Mouse (Mus musculus) G1E (cell line): ENCODE data around the gene Lnx2. TPM values are rescaled to one million over a fixed set of nuclear protein-coding genes. Genes with fewer than 3 reads are reported as not detected.

Experiments
- ATAC-seq: 2 replicates; pipeline ENCODE4 v1.8.0; 2016; ENCODE audit warnings: mild to moderate bottlenecking; ENCODE audit not compliant: insufficient number of reproducible peaks, poor library complexity, low FRiP score, severe bottlenecking; ENCODE audit errors: extremely low read depth
- DNase-seq: peaks from one replicate; pipeline ENCODE4 v3.0.0; 2012; ENCODE audit warnings: low spot score
- H3K27me3 ChIP-seq: 2 replicates; pipeline ENCODE4 v1.6.1; 2012; ENCODE audit warnings: mild to moderate bottlenecking, low read length, inconsistent platforms; ENCODE audit not compliant: insufficient read depth
- H3K36me3 ChIP-seq: replicated peaks from 2 replicates; pipeline ENCODE3; 2012; ENCODE audit warnings: mild to moderate bottlenecking, inconsistent platforms
- H3K4me1 ChIP-seq: 2 replicates; pipeline ENCODE4 v1.6.1; 2012; ENCODE audit warnings: low read depth, low read length, inconsistent platforms, mixed read lengths; ENCODE audit not compliant: insufficient read depth
- H3K4me3 ChIP-seq: 2 replicates; pipeline ENCODE4 v1.5.1; 2012; ENCODE audit warnings: low read depth, mild to moderate bottlenecking, inconsistent platforms, low read length, moderate library complexity, mixed read lengths
- H3K9me3 ChIP-seq: replicated peaks from 2 replicates; pipeline ENCODE4 v1.6.1; 2012; ENCODE audit warnings: inconsistent platforms
- CTCF ChIP-seq: IDR thresholded peaks from 2 replicates; pipeline ENCODE4 v1.5.1; 2012; ENCODE audit warnings: low read depth, low read length, inconsistent platforms, mixed read lengths
- GATA1 ChIP-seq: IDR thresholded peaks from 2 replicates; pipeline ENCODE4 v1.6.1; 2012; ENCODE audit warnings: borderline replicate concordance, low read length, inconsistent platforms, mixed read lengths
- GATA2 ChIP-seq: IDR thresholded peaks from 2 replicates; pipeline ENCODE4 v1.6.1; 2012; ENCODE audit warnings: low read depth, low read length, inconsistent platforms, borderline replicate concordance
- POLR2AphosphoS5 ChIP-seq: IDR thresholded peaks from 2 replicates; pipeline ENCODE4 v1.6.1; 2012; ENCODE audit warnings: low read depth, low read length, inconsistent platforms; ENCODE audit not compliant: insufficient replicate concordance
- TAL1 ChIP-seq: conservative IDR thresholded peaks from 2 replicates; pipeline ENCODE4 v1.6.1; 2012; ENCODE audit warnings: low read depth, low read length, inconsistent platforms, mixed read lengths
- polyA plus RNA-seq: library from polyadenylated mRNA; stranded (reverse); fragments of >175 nt; gene quantifications from 2 replicates; pipeline ENCODE4 v1.2.3, GENCODE M21; 2012
- total RNA-seq, 2 experiments: library from RNA; stranded (forward) in 1 of 2; stranded (reverse) in 1 of 2; fragments of 200-1000 nt in 1 of 2; fragments of >200 nt in 1 of 2; fragmentation: Nextera tagmentation in 1 of 2; gene quantifications; 2 replicates each; pipeline ENCODE4 v1.2.3; 2014 to 2017

Lnx2 gene
- total and polyA plus RNA-seq, 3 experiments = 13.1 to 28.4 (median 18.8) TPM

DNA sequence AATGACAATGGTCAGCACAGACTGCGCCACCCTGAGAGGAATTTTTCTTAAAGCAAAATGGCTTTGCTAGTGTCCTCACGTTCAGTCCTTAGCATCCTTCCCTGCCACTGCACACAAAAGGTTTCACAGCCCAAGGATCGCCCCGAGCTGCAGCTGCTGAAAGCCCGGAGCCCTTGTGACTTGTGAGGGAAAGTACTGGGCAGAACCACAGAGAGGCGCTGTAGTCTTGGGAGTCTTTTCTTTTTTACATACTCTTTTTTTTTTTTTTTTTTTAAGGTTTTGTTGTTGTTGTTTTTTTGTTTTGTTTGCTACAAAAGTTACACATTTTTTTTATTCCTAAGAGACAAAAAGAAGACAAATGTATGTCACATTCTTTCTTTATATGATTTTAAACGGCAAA lies 38.4 kb upstream of the Lnx2 start:
- H3K4me3 ChIP-seq = no peak overlapping the region
- ATAC-seq = no peak
- TF ChIP-seq TAL1 (no peak), GATA2 (no peak), GATA1 (no peak), CTCF (no peak), POLR2AphosphoS5 (no peak)
- H3K36me3 ChIP-seq = peaks cover 31% of the 10 kb centered on the region
- H3K9me3 ChIP-seq = peaks cover 19% of the 10 kb centered on the region
- H3K4me1 ChIP-seq = no peaks in the 10 kb centered on the region
- DNase-seq = no peak
- no peaks in the 10 kb centered on the region for H3K27me3 ChIP-seq

DNA sequence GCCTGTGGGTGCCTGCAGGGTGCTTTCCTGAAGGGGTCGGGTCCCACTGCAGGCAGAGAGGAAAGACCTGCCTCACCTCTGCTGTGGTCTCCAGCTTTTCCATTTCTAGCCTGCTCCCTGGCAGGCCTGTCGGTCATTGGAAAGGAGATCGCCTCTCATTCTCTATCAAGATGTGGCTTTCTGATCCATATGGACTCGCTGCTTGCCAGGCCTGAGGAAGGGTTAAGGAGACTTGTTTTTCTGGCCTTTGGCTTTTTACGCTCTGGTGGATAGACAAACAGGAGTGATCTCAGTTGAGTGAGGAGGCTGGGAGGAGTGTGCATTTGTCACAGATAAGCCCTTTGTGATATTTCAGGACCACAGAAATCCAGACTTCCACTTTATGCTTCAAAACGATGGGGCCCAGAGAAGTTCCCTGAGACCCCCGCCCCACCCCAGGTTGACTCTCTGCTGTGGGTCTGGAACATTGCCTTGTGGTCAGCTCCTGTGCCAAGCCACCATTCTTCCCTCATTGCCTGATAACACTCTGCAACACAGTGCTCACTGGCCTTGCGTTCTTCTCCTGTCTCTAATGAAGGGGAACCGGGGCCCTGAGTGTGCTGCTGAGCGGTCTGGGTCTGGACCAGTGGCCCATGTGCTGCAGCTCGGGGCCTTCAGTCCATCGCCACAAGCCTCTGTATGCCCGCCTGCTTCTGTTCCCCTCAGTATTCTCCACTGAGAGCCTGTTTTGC lies 32.6 kb upstream of the Lnx2 start:
- no peak overlapping the region for H3K4me3 ChIP-seq
- no peak for DNase-seq
- H3K27me3 ChIP-seq = no peaks in the 10 kb centered on the region
- H3K9me3 ChIP-seq = peaks cover 15% of the 10 kb centered on the region
- TF ChIP-seq GATA2 (no peak), CTCF (no peak), TAL1 (no peak), GATA1 (no peak), POLR2AphosphoS5 (no peak)
- ATAC-seq = no peak
- H3K36me3 ChIP-seq = peaks cover 88% of the 10 kb centered on the region
- peaks cover under 1% of the 10 kb centered on the region; the same call in 1 of the 2 replicates for H3K4me1 ChIP-seq

GRCm38 (mm10) chr5:147107276-147107675 lies 30.9 kb upstream of the Lnx2 start:
- DNase-seq = no peak
- TF ChIP-seq GATA1 (no peak), POLR2AphosphoS5 (no peak), TAL1 (no peak), GATA2 (no peak), CTCF (no peak)
- Histone ChIP-seq H3K9me3 (peaks cover 10% of the 10 kb centered on the region), H3K4me3 (no peak overlapping the region), H3K4me1 (peaks cover 4% of the 10 kb centered on the region; the same call in 1 of the 2 replicates), H3K36me3 (peaks cover 94% of the 10 kb centered on the region), H3K27me3 (no peaks in the 10 kb centered on the region)
- no peak for ATAC-seq

GRCm38 (mm10) chr5:147102295-147102694 lies 25.9 kb upstream of the Lnx2 start:
- no peaks in the 10 kb centered on the region for H3K27me3 ChIP-seq
- H3K4me3 ChIP-seq = no peak overlapping the region
- peaks cover 99% of the 10 kb centered on the region for H3K36me3 ChIP-seq
- TF ChIP-seq GATA1 (no peak), TAL1 (no peak), POLR2AphosphoS5 (no peak), CTCF (no peak), GATA2 (no peak)
- peaks cover 9% of the 10 kb centered on the region; the same call in 1 of the 2 replicates for H3K4me1 ChIP-seq
- no peaks in the 10 kb centered on the region for H3K9me3 ChIP-seq
- ATAC-seq (no peak), DNase-seq (no peak)

- Histone ChIP-seq H3K4me1 (peaks cover 19% of the 10 kb centered on the region), H3K4me3 (no peak overlapping the region), H3K27me3 (no peaks in the 10 kb centered on the region), H3K36me3 (peaks cover 99% of the 10 kb centered on the region), H3K9me3 (no peaks in the 10 kb centered on the region)
- DNase-seq (no peak), ATAC-seq (no peak)
- TF ChIP-seq GATA1 = no peak
Observed at GRCm38 (mm10) chr5:147100180-147100579, 23.8 kb upstream of the Lnx2 start.

GRCm38 (mm10) chr5:147098667-147099066 lies 22.3 kb upstream of the Lnx2 start:
- ATAC-seq (no peak), DNase-seq (no peak)
- no peak overlapping the region for H3K4me3 ChIP-seq
- TF ChIP-seq GATA2 (no peak), CTCF (no peak), TAL1 (no peak), GATA1 (no peak), POLR2AphosphoS5 (no peak)
- H3K4me1 ChIP-seq = peaks cover 15% of the 10 kb centered on the region
- no peaks in the 10 kb centered on the region for H3K9me3 ChIP-seq
- H3K36me3 ChIP-seq = peaks cover 96% of the 10 kb centered on the region
- H3K27me3 ChIP-seq = no peaks in the 10 kb centered on the region

- H3K27me3 ChIP-seq = no peaks in the 10 kb centered on the region
- TF ChIP-seq POLR2AphosphoS5 = no peak
- TF ChIP-seq GATA2 = no peak
- TF ChIP-seq CTCF = no peak
- no peak for TF ChIP-seq GATA1
- no peak for TF ChIP-seq TAL1
- no peaks in the 10 kb centered on the region for H3K9me3 ChIP-seq
- DNase-seq = no peak
- H3K36me3 ChIP-seq = peaks cover 90% of the 10 kb centered on the region
- no peak for ATAC-seq
- no peak overlapping the region for H3K4me3 ChIP-seq
- peaks cover 17% of the 10 kb centered on the region for H3K4me1 ChIP-seq
Observed at GRCm38 (mm10) chr5:147096586-147096985, 20.2 kb upstream of the Lnx2 start.
